Mouse (Mus musculus) ES-E14 (cell line): ENCODE measurements around the gene Capn5. TPM values are rescaled to one million over a fixed set of nuclear protein-coding genes. Genes with fewer than 3 reads are reported as not detected.
A peak's percentile ranks its signal among the peaks of the same experiment; 100 is the strongest.

Experiments used
- DNase-seq: peaks from one replicate; pipeline ENCODE4 v3.0.0-alpha.2; 2013; ENCODE audit warnings: low read depth, low spot score
- H3K27ac ChIP-seq: 2 replicates; pipeline ENCODE4 v1.5.1; 2012; ENCODE audit warnings: low read depth, mild to moderate bottlenecking, low read length, moderate library complexity, mixed read lengths; ENCODE audit not compliant: poor library complexity, insufficient read depth, severe bottlenecking
- H3K36me3 ChIP-seq: 2 replicates; pipeline ENCODE4 v1.6.1; 2012; ENCODE audit warnings: mild to moderate bottlenecking, low read length, moderate library complexity, mixed read lengths; ENCODE audit not compliant: control insufficient read depth, poor library complexity, insufficient read depth, severe bottlenecking
- H3K4me1 ChIP-seq, 2 experiments: fragments of 150-350 bp in 1 of 2; sonication (generic) in 1 of 2; 2 replicates each; pipeline ENCODE4 v1.6.1; 2012; ENCODE audit warnings: low read length in 2 of 2, mild to moderate bottlenecking in 1 of 2, mixed read lengths in 1 of 2; ENCODE audit not compliant: control insufficient read depth in 2 of 2, insufficient read depth in 2 of 2, poor library complexity in 1 of 2
- H3K4me3 ChIP-seq, 2 experiments: fragments of 150-350 bp in 1 of 2; sonication (generic) in 1 of 2; 2 replicates each; pipeline ENCODE4 v1.5.1; 2012; ENCODE audit warnings: low read length in 2 of 2, low read depth in 1 of 2, mild to moderate bottlenecking in 1 of 2, mixed read lengths in 1 of 2; ENCODE audit not compliant: insufficient read depth in 1 of 2, poor library complexity in 1 of 2, severe bottlenecking in 1 of 2
- H3K9ac ChIP-seq: 2 replicates; pipeline ENCODE4 v1.6.1; 2012; ENCODE audit warnings: low read depth, mild to moderate bottlenecking, low read length, mixed read lengths; ENCODE audit not compliant: poor library complexity, insufficient read depth, severe bottlenecking
- H3K9me3 ChIP-seq: fragments of 150-350 bp; sonication (generic); 2 replicates; pipeline ENCODE4 v1.6.1; 2012; ENCODE audit warnings: low read depth, mild to moderate bottlenecking, low read length; ENCODE audit not compliant: control insufficient read depth, insufficient read depth
- CHD2 ChIP-seq: IDR thresholded peaks from 2 replicates; pipeline ENCODE4 v1.6.1; 2014; ENCODE audit warnings: mild to moderate bottlenecking, low read depth, low read length, inconsistent platforms
- HCFC1 ChIP-seq: IDR thresholded peaks from 2 replicates; pipeline ENCODE4 v1.6.1; 2012; ENCODE audit warnings: low read length, inconsistent platforms, borderline replicate concordance; ENCODE audit not compliant: insufficient read depth
- MAFK ChIP-seq: IDR thresholded peaks from 2 replicates; pipeline ENCODE4 v1.6.1; 2014; ENCODE audit warnings: mild to moderate bottlenecking, low read depth, low read length, inconsistent platforms; ENCODE audit not compliant: insufficient read depth
- ZC3H11A ChIP-seq: IDR thresholded peaks from 2 replicates; pipeline ENCODE4 v1.6.1; 2012; ENCODE audit warnings: low read depth, mild to moderate bottlenecking, inconsistent platforms, low read length, borderline replicate concordance
- ZNF384 ChIP-seq: IDR thresholded peaks from 2 replicates; pipeline ENCODE4 v1.6.1; 2012; ENCODE audit warnings: low read depth, low read length, inconsistent platforms
- in situ Hi-C, 2 experiments: fragments of 600-800 bp; cut with MboI; formaldehyde crosslinking; loops; one replicate each; pipeline ENCODE4 v1.15.1; 2025; ENCODE audit warnings: low sequenced_read_pairs in 2 of 2, inconsistent platforms in 1 of 2; ENCODE audit not compliant: unreplicated experiment in 2 of 2
- total RNA-seq: library from RNA; depleted of rRNA; stranded (reverse); fragments of 300-350 nt; gene quantifications from 2 replicates; pipeline ENCODE4 v1.2.3, GENCODE M21; 2012

The Capn5 gene
- total RNA-seq, 1 experiment: 5.0 TPM

DNA sequence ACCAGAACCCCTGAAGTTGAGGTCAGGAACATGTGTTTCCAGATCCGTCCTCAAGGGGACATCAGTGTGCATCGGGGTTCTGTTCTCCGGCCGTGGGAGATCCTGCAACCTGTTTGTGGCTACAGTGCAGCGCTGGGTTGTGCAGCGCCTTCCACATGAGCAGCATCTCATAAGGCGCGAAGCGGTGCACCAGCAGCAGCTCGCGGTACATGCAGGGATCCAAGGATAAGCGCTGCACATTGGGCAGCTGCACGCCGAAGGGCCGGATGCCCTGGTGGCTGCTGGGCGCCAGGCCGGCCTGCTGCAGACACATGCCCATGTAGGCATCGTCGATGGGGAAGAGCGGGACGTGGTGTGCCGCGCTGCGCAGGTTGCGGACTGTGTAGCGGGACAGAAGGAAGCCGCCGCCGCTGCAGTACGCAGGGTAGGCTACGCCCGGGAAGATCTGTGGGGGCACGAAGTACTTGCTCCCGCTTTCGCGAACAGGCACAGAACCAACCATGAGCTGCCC lies 15.5 kb upstream of the Capn5 start:
- Histone ChIP-seq H3K27ac (no peak overlapping the region), H3K36me3 (no peaks in the 10 kb centered on the region), H3K9me3 (no peaks in the 10 kb centered on the region), H3K9ac (no peak overlapping the region), H3K4me3 (peak overlapping the region; percentile 27 to 44), H3K4me1 (peaks cover 4 to 9% of the 10 kb centered on the region in 2 experiments; a peak in 3 of 4 replicates)
- no peak for DNase-seq
- in situ Hi-C loops: no loop called here
- TF ChIP-seq ZNF384 (no peak), MAFK (no peak), CHD2 (no peak), HCFC1 (no peak), ZC3H11A (no peak)

- no peaks in the 10 kb centered on the region for H3K36me3 ChIP-seq
- H3K4me1 ChIP-seq: peaks cover 4 to 9% of the 10 kb centered on the region in 2 experiments; a peak in 3 of 4 replicates
- no peak for DNase-seq
- in situ Hi-C loops: no loop called here
- H3K27ac ChIP-seq: no peak overlapping the region
- no peaks in the 10 kb centered on the region for H3K9me3 ChIP-seq
- TF ChIP-seq MAFK (no peak), ZC3H11A (peak; percentile 41; the same call in 1 of the 2 replicates)
- no peak overlapping the region for H3K4me3 ChIP-seq
- no peak overlapping the region for H3K9ac ChIP-seq
These were observed 13.6 kb upstream of the Capn5 start for GRCm38 (mm10) chr7:98191571-98192250.

DNA sequence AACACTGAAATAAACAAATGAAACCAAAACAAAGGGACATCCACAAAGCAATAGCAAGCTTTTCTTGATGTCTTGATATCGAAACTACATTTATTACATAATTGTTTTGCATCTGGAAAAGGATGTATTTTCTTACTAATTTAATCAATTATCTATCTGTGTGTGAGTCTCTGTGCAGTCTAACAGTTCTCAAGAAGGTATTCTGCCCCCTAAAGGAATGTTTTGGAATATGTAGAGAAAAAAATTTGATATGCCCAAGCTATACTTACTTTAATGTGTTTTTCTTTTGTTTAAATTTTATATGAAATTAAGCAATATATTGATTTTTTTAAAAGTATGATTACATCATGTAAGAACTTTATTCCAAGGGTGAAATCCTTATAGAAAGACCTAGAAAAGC lies 12.5 kb upstream of the Capn5 start:
- TF ChIP-seq MAFK (no peak), ZNF384 (peak; percentile 29; the same call in 1 of the 2 replicates)
- Histone ChIP-seq H3K9ac (no peak overlapping the region), H3K27ac (no peak overlapping the region), H3K4me1 (peaks cover 4 to 9% of the 10 kb centered on the region in 2 experiments; a peak in 3 of 4 replicates), H3K4me3 (no peak overlapping the region), H3K36me3 (no peaks in the 10 kb centered on the region), H3K9me3 (no peaks in the 10 kb centered on the region)
- in situ Hi-C loops: no loop called here
- no peak for DNase-seq

DNA sequence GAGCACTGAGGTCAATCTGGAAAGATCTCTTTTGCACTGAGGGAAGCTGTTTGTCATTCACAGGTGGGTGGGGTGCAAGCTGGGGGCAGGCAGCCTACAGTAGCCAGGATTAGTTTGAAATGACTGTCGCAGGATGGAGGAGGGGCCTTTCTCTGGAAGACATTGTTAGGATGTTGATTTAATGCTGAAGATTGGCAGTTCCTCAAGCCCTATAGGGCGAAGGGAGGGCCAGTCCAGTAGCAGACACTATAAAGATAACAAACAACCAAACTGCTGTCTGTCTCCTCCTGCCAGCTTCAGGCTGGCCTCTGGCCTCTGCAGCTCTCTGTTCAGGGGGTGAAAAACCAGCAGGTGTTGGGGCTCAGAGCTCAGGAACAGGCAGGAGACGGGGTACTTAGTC lies 11.7 kb upstream of the Capn5 start:
- DNase-seq: no peak
- Histone ChIP-seq H3K4me3 (no peak overlapping the region), H3K27ac (no peak overlapping the region), H3K36me3 (no peaks in the 10 kb centered on the region), H3K9me3 (no peaks in the 10 kb centered on the region), H3K9ac (no peak overlapping the region), H3K4me1 (peaks cover 4 to 9% of the 10 kb centered on the region in 2 experiments; a peak in 3 of 4 replicates)
- in situ Hi-C loops: no loop called here
- TF ChIP-seq MAFK (no peak), HCFC1 (no peak), ZC3H11A (no peak), CHD2 (no peak), ZNF384 (no peak)

DNA sequence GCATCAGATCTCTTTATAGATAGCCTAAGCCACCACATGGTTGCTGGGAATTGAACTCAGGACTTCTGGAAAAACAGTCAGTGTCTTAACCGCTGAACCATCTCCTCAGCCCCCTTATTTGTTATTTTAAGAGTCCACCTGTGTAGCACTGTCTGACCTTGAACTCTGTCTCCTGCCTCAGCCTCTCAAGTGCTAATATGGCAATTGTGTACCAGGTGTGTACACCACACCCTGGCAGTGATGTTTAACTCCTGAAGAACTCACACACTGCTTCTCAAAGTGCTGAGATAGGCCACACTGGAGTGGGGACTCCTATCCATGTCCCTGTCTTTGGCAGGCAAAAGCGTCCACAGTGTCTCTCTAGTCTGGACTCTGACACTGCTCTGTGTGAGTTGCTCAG lies 10.6 kb upstream of the Capn5 start:
- DNase-seq: no peak
- no peak overlapping the region for H3K27ac ChIP-seq
- no peaks in the 10 kb centered on the region for H3K36me3 ChIP-seq
- no peaks in the 10 kb centered on the region for H3K9me3 ChIP-seq
- in situ Hi-C loops: no loop called here
- peaks cover 4 to 9% of the 10 kb centered on the region in 2 experiments; a peak in 3 of 4 replicates for H3K4me1 ChIP-seq
- no peak overlapping the region for H3K4me3 ChIP-seq
- TF ChIP-seq MAFK: no peak
- H3K9ac ChIP-seq: no peak overlapping the region
